Mouse (Mus musculus): Measurements from ENCODE around the gene Sprr2d.

Sprr2d gene

DNA sequence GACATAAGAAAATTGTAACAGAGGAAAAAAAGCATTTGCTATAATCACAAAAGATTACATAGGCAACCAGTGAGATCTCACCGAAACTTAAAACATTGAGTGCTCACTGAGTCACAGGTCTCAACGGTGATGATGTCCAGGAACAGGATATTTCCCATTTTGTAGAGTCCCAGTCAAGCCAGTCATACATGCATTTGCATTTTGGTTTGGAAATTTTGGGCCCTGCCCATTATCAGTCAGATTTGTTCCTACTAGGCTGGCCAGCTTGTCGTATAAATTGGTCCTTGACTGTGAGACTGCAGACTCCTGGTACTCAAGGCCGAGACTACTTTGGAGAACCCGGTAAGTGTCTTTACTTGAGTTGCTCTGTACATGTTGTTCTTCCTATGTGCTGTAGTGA lies at the start of gene Sprr2d:
TSS of gene Sprr2d (plus strand) at position 301 of the 400 bp plus-strand sequence.
- DNase-seq (ENCODE audit: low spot score), result no peak

DNA sequence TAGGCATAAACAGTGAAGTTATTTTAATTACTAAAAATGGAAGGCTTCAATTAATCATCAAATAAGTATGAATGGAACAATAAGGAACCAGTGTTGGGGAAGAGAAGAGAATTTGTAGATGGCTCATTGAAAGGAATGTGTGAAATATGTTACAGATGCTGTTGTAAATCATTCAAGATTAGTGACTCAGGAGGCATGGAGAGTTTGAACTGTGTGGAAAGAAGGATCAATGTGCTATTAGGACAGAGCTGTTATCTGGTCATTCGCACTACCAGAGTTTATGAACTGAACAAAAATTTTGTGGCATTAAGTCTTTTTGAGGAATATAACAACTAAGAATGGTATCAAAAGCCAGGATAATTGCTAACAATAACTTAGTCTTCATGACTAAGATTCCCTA lies 31.5 kb upstream of the Sprr2d start:
- no peak for DNase-seq (ENCODE audit: low spot score)

DNA sequence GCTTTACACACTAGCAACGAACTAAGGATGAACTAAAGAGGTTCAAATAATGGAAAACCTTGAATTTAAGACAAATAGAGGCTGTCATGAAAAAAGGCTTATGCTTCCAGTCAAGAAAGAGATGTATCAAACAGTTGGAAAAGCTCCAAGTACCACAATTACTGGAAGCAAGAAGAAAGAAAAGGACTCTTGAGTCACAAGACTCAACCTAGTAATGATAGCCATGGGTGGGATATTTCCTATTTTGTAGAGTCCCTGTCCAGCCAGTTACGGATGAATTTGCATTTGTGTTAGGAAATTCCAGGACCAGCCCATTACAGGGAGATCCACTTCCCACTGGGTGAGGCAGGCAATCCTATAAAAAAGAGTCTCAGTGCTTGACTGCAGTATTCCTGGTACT lies 22.6 kb upstream of the Sprr2d start, which contains the start of gene Sprr2b:
TSS of gene Sprr2b (plus strand) at position 301 of the 400 bp plus-strand sequence.
- DNase-seq (ENCODE audit: low spot score), result no peak

DNA sequence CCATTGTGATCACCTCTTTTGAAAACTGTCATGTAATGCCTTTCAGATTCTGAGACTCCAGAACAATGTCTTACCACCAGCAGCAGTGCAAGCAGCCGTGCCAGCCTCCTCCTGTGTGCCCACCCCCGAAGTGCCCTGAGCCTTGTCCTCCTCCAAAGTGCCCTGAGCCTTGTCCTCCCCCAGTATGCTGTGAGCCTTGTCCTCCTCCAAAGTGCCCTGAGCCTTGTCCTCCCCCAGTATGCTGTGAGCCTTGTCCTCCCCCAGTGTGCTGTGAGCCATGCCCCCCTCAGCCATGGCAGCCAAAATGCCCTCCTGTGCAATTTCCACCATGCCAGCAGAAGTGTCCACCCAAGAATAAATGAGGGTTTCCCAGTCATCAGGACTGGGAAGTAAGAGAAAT lies 21.6 kb upstream of the Sprr2d start:
- no peak for DNase-seq (ENCODE audit: low spot score)

DNA sequence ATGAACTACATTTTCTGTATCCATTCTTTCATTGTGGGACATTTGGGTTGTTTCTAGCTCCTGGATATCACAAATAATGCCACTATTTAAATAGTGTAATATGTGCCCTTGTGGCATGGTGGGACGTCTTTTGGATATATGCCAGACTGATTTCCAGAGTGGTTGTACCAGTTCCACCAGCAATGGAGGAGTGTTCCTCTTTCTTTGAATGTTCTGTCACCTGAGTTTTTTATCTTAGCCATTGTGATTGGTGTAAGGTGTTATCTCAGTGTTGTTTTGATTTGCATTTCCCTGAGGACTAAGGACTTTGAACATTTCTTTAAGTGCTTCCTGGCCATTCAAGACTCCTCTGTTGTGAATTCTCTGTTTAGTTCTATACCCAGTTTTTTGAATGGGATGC lies 2.7 kb upstream of the Sprr2d start:
- DNase-seq (ENCODE audit: low spot score), result no peak

DNA sequence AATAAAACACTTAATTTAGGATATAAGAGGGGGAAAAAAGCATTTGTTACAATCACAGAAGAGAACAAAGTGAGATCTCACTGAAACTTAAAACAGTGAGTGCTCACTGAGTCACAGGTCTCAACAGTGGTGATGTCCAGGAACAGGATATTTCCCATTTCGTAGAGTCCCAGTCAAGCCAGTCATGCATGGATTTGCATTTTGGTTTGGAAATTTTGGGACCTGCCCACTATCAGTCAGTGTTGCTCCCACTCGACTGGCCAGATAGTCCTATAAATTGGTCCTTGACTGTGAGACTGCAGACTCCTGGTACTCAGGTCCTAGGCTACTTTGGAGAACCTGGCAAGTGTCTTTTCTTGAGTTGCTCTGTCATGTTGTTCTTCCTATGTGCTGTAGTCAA lies 12.9 kb downstream of the Sprr2d start, which contains the start of gene Sprr2e:
TSS of gene Sprr2e (plus strand) at position 301 of the 400 bp plus-strand sequence.
- DNase-seq (ENCODE audit: low spot score), result no peak

DNA sequence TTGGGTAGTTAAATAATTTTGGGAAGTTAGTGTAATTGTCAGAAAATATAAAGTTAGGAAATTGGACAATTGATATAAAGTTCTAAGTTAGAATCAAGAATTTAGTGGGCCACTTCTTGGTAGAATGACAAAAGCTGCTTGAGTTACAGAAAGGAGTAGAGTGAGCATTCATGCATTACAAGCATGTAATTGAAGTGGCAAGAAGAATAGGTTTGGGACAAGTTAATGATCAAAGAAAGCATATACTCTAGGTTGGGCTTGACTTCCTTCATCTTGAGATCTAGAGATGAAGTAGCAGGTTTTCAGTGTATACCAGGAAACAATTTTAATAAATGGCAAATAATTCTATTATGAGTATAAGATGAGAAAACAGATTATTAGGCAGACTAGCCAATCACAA lies 22.7 kb downstream of the Sprr2d start:
- DNase-seq (ENCODE audit: low spot score), result no peak

DNA sequence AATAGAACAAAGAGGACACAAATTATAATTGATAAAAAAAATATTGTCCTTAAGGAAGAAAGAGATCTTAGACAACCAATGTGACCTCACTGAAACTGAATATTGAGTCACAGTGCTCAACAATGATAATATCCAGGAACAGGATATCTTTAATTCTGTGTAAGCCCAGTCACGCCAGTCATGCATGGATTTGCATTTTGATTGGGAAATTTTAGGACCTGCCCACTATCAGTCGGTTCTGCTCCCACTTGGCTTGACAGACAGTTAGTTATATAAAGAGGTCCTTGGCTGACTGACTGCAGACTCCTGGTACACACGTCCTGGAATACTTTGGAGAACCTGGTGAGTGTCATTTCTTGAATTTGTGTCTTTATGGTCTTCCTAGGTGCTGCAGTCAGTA lies 25.9 kb downstream of the Sprr2d start, which contains the start of gene Sprr2f:
TSS of gene Sprr2f (plus strand) at position 301 of the 400 bp plus-strand sequence.
- DNase-seq (ENCODE audit: low spot score), result no peak

DNA sequence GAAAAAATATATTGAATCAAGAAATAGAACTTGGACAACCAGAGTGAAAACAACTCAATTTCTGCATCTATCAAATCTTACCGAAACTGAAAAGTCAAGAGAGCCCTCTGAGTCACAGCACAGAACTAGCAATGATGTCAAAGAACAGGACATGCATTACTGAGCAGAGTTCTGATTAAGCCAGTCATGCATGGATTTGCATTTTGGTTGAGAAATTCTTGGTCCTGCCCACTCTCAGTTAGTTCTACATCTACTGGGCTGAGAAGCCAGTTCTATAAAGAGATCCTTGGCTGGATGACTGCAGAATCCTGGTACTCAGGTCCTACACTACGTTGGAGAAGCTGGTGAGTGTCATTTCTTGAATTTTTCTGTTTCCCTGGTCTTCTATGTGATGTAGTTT lies 34.7 kb downstream of the Sprr2d start:
- no peak for DNase-seq (ENCODE audit: low spot score)

DNA sequence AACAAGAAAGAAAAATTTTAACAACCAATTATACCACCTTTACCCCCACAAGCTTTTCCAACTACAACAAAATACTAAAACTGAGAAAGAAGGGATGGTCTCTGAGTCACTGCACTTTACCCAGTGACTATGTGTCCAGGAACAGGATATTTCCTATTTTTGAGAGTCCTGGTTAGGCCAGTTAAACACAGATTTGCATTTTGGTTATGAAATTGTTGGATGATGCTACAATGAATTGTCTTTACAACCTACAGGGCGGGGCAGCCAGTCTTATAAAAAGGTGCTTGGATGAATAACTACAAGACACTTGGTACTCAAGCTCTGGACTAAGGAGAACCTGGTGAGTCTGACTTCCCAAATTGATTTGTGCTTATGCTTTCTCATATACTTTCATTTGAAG lies 46.4 kb downstream of the Sprr2d start, which contains the start of gene Sprr2h:
TSS of gene Sprr2h (plus strand) at position 301 of the 400 bp plus-strand sequence.
- DNase-seq (ENCODE audit: low spot score), result no peak

All from lung, postnatal 25 days (tissue).